Mouse (Mus musculus) lung, embryonic 16.5 days (tissue): Measurements from ENCODE around the gene Gal3st3. TPM values are rescaled to one million over a fixed set of nuclear protein-coding genes. Genes with fewer than 3 reads are reported as not detected.

ENCODE experiments used
- ATAC-seq: fragments of 200-750 bp; cut with Nextera tagmentation; 2 replicates; pipeline ENCODE4 v1.8.0; 2017; ENCODE audit warnings: low read depth, mild to moderate bottlenecking, moderate library complexity
- H3K27ac ChIP-seq: fragments of 300-500 bp; sonication (generic); 2 replicates; pipeline ENCODE4 v1.5.1; 2014; ENCODE audit warnings: mild to moderate bottlenecking, control low read depth, low read length
- H3K27me3 ChIP-seq: fragments of 300-500 bp; sonication (generic); 2 replicates; pipeline ENCODE4 v1.6.1; 2014; ENCODE audit warnings: low read depth, low read length, mixed read lengths; ENCODE audit not compliant: control insufficient read depth, insufficient read depth
- H3K36me3 ChIP-seq: fragments of 300-500 bp; sonication (generic); 2 replicates; pipeline ENCODE4 v1.6.1; 2014; ENCODE audit warnings: low read length; ENCODE audit not compliant: control insufficient read depth, insufficient read depth
- H3K4me1 ChIP-seq: fragments of 300-500 bp; sonication (generic); replicated peaks from 2 replicates; pipeline ENCODE4 v1.6.1; 2014; ENCODE audit warnings: low read length, mixed read lengths; ENCODE audit not compliant: control insufficient read depth, insufficient read depth
- H3K4me2 ChIP-seq: fragments of 300-500 bp; sonication (generic); 2 replicates; pipeline ENCODE4 v1.6.1; 2014; ENCODE audit warnings: low read depth, low read length, control low read depth
- H3K4me3 ChIP-seq: fragments of 300-500 bp; sonication (generic); 2 replicates; pipeline ENCODE4 v1.5.1; 2014; ENCODE audit warnings: mild to moderate bottlenecking, low read length, control low read depth
- H3K9ac ChIP-seq: fragments of 300-500 bp; sonication (generic); 2 replicates; pipeline ENCODE4 v1.6.1; 2014; ENCODE audit warnings: low read length, control low read depth
- H3K9me3 ChIP-seq: fragments of 300-500 bp; sonication (generic); 2 replicates; pipeline ENCODE4 v1.6.1; 2016; ENCODE audit warnings: low read length; ENCODE audit not compliant: control insufficient read depth
- WGBS: fragments of 180-500 bp; shearing (Covaris S2); extraction: QIAGEN DNeasy Blood & Tissue Kit; methylation state at CpG from one replicate; pipeline ENCODE4 v1.1.7; 2014; 5-methylcytosine and 5-hydroxymethylcytosine counted together
- polyA plus RNA-seq: library from polyadenylated mRNA; unstranded; fragments of >200 nt; fragmentation: Nextera tagmentation; extraction: Ambion mirVana; gene quantifications from 2 replicates; pipeline ENCODE4 v1.2.1, GENCODE M21; 2015

Gene Gal3st3
- polyA plus RNA-seq, 1 experiment from 2014 or later, result 2.0 TPM

DNA sequence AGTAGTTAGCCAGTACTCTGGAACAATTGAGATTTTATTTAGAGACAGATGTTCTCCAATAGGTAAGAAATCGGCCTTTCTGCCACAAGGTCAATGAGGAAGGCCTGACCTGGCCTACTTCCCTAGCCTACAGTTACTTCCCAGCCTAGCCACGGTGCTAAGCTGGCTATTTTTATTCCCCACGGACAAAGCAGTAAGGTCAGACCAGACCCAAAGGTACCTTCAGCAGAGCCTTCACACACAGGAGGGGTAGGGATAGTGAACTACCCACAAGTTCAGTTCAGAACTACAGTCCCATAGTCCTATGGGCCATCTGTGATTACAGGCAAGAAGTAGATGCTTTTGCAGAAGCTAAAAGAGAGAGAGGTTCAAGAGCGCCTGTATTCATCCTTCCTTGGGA, 24.2 kb upstream of the Gal3st3 start:
- no peak for ATAC-seq
- peaks cover 18% of the 10 kb centered on the region for H3K4me1 ChIP-seq
- peaks cover 35% of the 10 kb centered on the region for H3K36me3 ChIP-seq
- H3K9me3 ChIP-seq, result no peaks in the 10 kb centered on the region
- H3K4me2 ChIP-seq, result no peak overlapping the region; the same call in 1 of the 2 replicates
- peak overlapping the region; percentile 95 for H3K27ac ChIP-seq
- H3K9ac ChIP-seq, result peak overlapping the region; percentile 91
- H3K27me3 ChIP-seq, result no peaks in the 10 kb centered on the region
- no peak overlapping the region for H3K4me3 ChIP-seq
- WGBS, result 53% methylated on average over 4 of the region's 4 CpGs

DNA sequence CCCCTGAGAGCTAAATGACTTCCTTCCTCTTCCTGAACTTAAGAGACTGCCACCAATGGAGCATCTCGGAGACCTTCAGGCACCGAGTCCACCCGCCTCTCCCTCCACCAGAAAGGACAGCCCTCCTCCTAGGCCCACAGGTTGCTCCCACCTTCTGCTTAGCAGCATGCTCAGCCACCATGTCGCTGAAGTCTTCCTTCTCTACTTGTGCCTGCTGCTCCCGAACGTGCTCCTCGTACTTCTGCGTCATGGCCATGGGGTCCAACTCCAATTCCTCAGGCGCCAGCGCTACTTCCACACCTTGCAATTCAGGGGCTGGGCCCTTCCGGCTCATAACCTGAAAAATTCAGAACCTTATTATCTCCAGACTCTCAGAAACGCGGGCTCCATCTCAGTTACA, 23.5 kb upstream of the Gal3st3 start:
- H3K4me2 ChIP-seq, result no peak overlapping the region
- H3K36me3 ChIP-seq, result peaks cover 42% of the 10 kb centered on the region
- peak overlapping the region; percentile 95 for H3K27ac ChIP-seq
- H3K9ac ChIP-seq, result peak overlapping the region; percentile 12; the same call in 1 of the 2 replicates
- peaks cover 18% of the 10 kb centered on the region for H3K4me1 ChIP-seq
- H3K9me3 ChIP-seq, result no peaks in the 10 kb centered on the region
- no peak overlapping the region for H3K4me3 ChIP-seq
- H3K27me3 ChIP-seq, result no peaks in the 10 kb centered on the region
- no peak for ATAC-seq
- 89% methylated on average over 12 of the region's 13 CpGs for whole genome bisulfite sequencing

DNA sequence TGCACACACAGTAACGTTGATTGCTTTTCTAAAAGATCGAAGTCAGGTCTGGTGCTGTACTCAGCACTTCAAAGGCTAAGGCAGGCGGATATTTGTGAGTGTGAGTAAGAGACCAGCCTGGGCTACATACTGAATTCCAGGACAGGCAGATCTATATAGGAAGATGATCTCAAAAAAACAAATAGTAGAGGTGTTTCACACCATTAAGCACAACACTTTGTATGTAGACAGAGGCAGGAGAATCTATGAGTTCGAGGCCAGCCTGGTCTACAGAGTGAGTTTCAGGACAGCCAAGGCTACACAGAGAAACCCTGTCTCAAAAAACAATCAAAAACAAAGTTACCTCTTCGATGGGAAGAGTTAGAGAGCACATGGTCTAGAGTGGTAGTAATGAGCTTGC, 22.4 kb upstream of the Gal3st3 start:
- no peak overlapping the region for H3K27ac ChIP-seq
- no peak overlapping the region for H3K9ac ChIP-seq
- H3K4me2 ChIP-seq, result no peak overlapping the region
- H3K27me3 ChIP-seq, result no peaks in the 10 kb centered on the region
- no peaks in the 10 kb centered on the region for H3K9me3 ChIP-seq
- 85% methylated on average over 5 of the region's 5 CpGs for WGBS
- no peak for ATAC-seq
- peaks cover 45% of the 10 kb centered on the region for H3K36me3 ChIP-seq
- H3K4me3 ChIP-seq, result no peak overlapping the region
- H3K4me1 ChIP-seq, result peaks cover 18% of the 10 kb centered on the region

DNA sequence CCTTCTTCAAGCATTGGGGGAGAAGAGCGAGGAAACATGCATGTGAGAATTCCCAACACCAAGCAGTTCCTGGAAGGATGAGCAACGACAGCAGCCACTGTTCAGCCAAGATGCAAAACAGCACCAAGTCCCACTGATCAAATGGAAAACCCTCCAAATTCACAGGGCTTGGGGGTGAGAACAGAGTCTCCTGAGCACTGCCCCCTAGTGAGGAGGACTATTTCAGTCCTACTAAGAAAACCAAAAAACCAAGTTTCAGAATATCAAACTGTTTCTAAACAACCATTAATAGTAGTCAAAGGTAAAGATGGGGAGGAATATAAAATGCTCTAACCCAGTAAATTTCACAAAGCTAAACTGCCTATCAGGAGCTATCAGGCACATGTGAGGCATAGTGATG, 21.6 kb upstream of the Gal3st3 start:
- H3K27ac ChIP-seq, result no peak overlapping the region
- no peaks in the 10 kb centered on the region for H3K27me3 ChIP-seq
- no peak for ATAC-seq
- no peaks in the 10 kb centered on the region for H3K9me3 ChIP-seq
- no peak overlapping the region for H3K4me3 ChIP-seq
- no peak overlapping the region for H3K4me2 ChIP-seq
- H3K4me1 ChIP-seq, result peaks cover 18% of the 10 kb centered on the region
- 83% methylated on average over 2 of the region's 2 CpGs for WGBS
- no peak overlapping the region for H3K9ac ChIP-seq
- H3K36me3 ChIP-seq, result peaks cover 49% of the 10 kb centered on the region

DNA sequence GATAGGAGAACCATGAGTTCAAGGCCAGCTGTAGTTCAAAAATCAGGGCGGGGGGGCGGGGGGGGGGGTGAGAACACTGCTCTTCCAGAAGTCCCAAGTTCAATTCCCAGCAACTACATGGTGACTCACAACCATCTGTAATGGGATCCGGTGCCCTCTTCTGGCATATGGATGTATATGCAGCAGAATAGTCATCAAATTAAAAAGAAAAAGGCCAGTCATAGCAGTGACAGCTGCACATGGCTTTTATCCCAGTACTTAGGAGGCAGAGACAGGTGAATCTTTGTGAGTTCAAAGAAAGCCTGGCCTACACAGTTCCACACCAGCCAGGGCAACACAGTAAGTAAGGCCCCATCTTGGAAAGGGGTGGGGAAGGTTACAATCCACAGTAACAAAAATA, 21.0 kb upstream of the Gal3st3 start:
- peaks cover 49% of the 10 kb centered on the region for H3K36me3 ChIP-seq
- no peaks in the 10 kb centered on the region for H3K27me3 ChIP-seq
- H3K9ac ChIP-seq, result no peak overlapping the region
- no peak for ATAC-seq
- H3K4me1 ChIP-seq, result peaks cover 12% of the 10 kb centered on the region
- no peak overlapping the region for H3K4me2 ChIP-seq
- no peak overlapping the region for H3K27ac ChIP-seq
- H3K4me3 ChIP-seq, result no peak overlapping the region
- no peaks in the 10 kb centered on the region for H3K9me3 ChIP-seq
- 87% methylated on average over 3 of the region's 3 CpGs for WGBS

DNA sequence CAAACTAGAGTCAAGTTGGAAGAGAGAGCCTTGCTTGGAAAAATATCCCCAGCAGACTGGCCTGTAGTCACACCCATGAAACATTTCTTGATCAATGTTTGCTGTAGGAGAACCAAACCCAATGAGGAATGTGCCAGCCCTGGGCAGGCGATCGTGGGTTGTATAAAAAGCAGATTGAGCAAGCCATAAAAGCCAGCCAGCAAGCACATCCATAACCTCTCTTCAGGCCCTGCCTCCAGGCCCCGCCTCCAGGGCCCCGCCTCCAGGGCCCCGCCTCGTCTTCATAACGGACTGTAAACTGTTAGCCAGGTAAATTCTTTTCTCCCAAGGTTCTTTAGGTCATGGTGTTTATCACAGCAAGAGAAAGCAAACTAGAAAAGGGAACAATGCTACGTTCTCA, 19.8 kb upstream of the Gal3st3 start:
- Histone ChIP-seq H3K4me2 (no peak overlapping the region), H3K9ac (no peak overlapping the region), H3K36me3 (peaks cover 53% of the 10 kb centered on the region), H3K9me3 (no peaks in the 10 kb centered on the region), H3K4me3 (no peak overlapping the region), H3K4me1 (peaks cover 11% of the 10 kb centered on the region), H3K27ac (no peak overlapping the region), H3K27me3 (no peaks in the 10 kb centered on the region)
- ATAC-seq, result no peak
- 76% methylated on average over 8 of the region's 8 CpGs for WGBS

DNA sequence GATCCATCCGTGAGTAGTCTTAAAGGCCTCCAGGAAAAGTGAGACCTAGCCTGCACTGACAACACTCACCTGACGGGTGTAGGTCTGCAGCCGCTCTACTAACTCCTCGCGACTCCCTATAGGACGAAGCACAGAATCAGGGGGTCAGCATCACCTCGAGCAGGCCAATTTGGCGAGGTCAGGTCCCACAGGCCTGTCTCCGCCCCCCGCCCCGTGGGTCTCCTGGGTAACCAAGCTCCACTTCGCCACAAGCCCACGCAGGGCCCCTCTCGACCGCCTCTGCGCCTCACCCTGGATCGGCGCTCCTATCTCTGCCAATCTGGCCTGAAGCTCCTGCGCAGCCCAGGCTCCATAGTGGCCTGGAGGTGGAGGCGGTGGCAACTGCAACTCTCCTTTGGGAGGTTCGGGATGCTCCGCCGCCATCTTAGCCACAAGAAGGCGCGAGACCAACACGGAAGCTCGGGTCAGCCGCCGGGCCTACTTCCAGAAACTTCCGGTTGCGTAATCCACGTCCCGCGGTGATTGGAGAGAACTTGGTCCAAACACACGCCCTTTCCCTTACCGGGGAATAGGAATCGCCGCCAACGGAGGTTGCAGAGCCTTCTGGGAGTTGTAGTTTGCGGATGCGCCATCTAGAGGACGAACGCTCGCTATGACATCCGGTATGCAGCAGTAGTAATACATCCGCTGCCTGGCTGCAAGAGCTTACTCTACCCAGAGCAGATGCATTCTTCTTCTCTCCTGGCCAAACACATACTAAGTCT, 3.0 kb upstream of the Gal3st3 start, which contains the start of gene Sf3b2:
Gene Sf3b2, minus strand, starts transcription at position 484 of the 764 bp plus-strand sequence.
- Histone ChIP-seq H3K4me3 (peak within 1 kb of the TSS; percentile 88), H3K9ac (peak within 1 kb of the TSS; percentile 92), H3K27me3 (no peaks in the 10 kb centered on the region), H3K4me2 (peak within 1 kb of the TSS; percentile 90), H3K4me1 (peaks cover 18% of the 10 kb centered on the region), H3K9me3 (no peaks in the 10 kb centered on the region), H3K27ac (peak within 1 kb of the TSS; percentile 81), H3K36me3 (peaks cover 23% of the 10 kb centered on the region)
- peak; percentile 98 for ATAC-seq
- under 1% methylated on average over 46 of the region's 46 CpGs for WGBS

DNA sequence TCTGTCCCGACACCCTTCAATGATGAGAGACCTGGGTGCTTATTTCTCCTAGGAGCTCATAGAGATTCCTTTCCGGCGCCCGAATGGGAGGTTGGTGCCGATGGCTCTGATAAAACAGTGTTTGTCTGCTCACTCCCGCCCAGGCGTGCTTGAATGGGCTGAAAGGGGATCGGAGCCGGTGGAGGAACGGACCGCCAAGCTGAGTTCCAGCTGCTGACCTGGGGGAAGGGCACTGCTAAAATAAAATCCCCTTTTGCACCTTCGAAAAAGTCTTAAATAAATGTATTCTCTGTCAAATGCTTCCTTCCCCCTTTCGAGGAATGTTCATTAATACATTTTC, 2.4 kb upstream of the Gal3st3 start:
- H3K27me3 ChIP-seq, result no peaks in the 10 kb centered on the region
- H3K9ac ChIP-seq, result peak overlapping the region; percentile 76
- peak; percentile 57 for ATAC-seq
- peak overlapping the region; percentile 88 for H3K4me3 ChIP-seq
- peaks cover 18% of the 10 kb centered on the region for H3K4me1 ChIP-seq
- peaks cover 18% of the 10 kb centered on the region for H3K36me3 ChIP-seq
- H3K9me3 ChIP-seq, result no peaks in the 10 kb centered on the region
- H3K4me2 ChIP-seq, result peak overlapping the region; percentile 68
- H3K27ac ChIP-seq, result peak overlapping the region; percentile 81
- WGBS, result 4% methylated on average over 13 of the region's 13 CpGs

DNA sequence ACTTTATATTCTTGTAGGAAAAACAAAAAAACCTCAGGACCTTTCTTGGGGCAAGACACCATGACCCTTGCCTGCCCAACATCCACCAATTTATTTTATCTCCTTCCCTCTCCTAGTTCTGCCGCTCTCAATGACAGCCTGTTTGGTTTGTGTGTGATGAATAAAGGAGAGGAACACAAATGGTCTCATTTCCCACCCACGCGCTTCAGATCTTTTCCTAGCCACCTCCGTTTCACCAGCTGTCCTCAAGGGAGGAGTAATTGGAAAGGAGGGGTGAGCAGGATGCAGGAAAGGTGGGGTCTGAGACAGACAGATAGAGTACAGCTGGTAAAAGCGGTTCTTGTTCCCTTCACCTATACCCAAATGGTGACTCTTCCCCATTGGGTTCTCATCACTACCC, 1.5 kb upstream of the Gal3st3 start:
- no peak overlapping the region for H3K27ac ChIP-seq

More for the DNA sequence above, 1.5 kb upstream of the Gal3st3 start:
- H3K4me2 ChIP-seq, result no peak overlapping the region
- no peak overlapping the region for H3K4me3 ChIP-seq
- no peaks in the 10 kb centered on the region for H3K27me3 ChIP-seq
- H3K9ac ChIP-seq, result no peak overlapping the region
- ATAC-seq, result no peak
- 32% methylated on average over 5 of the region's 5 CpGs for WGBS
- H3K9me3 ChIP-seq, result no peaks in the 10 kb centered on the region
- H3K4me1 ChIP-seq, result peaks cover 18% of the 10 kb centered on the region
- peaks cover 12% of the 10 kb centered on the region for H3K36me3 ChIP-seq
